Mouse (Mus musculus): Measurements from ENCODE around the gene Usp6nl. TPM values are rescaled to one million over a fixed set of nuclear protein-coding genes. Genes with fewer than 3 reads are reported as not detected.

Gene Usp6nl
- polyA plus RNA-seq, 1 experiment from 2014 or later = 10.9 TPM

DNA sequence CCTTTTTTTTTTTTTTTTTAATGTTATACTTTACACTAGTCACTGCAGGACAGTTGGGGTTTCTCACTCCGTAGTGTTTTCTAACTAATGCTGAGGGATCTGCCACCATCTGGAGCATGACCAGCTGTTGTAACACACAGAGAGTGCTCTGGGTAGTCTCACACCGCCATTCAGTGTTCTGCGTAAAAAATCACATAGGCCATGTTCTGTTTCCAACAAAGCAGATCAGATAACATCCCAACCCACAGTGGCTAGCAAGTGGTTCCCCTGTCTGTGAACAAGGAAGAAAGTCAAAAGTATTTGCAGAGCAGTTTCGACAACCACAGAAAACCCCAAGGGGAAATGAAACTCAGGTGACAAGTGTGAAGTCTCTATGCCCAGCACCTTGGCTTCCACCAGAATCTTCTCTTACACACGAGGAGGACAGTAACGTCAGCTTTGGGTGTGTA, 13.1 kb upstream of the Usp6nl start:
- Histone ChIP-seq H3K4me3 (no peak overlapping the region), H3K4me1 (no peaks in the 10 kb centered on the region), H3K36me3 (no peaks in the 10 kb centered on the region), H3K9ac (no peak overlapping the region), H3K27ac (no peak overlapping the region), H3K4me2 (no peak overlapping the region), H3K27me3 (no peaks in the 10 kb centered on the region), H3K9me3 (no peaks in the 10 kb centered on the region)
- 57% methylated on average over 6 of the region's 6 CpGs for WGBS
- no peak for ATAC-seq (ENCODE audit: insufficient number of reproducible peaks, insufficient read depth, low FRiP score, low TSS enrichment, low read depth)

DNA sequence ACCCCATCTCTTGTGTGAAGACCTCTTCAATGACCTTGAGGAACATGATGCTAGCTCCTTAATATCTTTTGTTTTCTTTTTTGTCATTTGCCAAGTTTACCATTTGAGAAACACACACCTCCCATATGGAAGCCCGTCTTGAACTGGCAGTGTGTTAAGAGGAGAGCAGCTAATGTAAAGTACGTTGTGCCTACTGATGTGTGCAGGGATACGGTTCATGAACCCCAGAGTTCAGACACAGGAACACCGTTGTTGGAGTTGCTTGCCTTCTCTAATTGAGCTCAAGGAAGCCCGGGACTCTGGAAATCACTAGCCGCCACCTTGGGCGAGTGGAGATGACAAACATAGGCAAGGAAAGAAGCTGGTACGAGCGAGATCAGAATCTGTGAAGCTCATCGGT, 9.7 kb upstream of the Usp6nl start:
- Histone ChIP-seq H3K4me3 (no peak overlapping the region), H3K27me3 (no peaks in the 10 kb centered on the region), H3K9ac (no peak overlapping the region), H3K36me3 (no peaks in the 10 kb centered on the region), H3K4me1 (no peaks in the 10 kb centered on the region), H3K27ac (no peak overlapping the region), H3K9me3 (no peaks in the 10 kb centered on the region), H3K4me2 (no peak overlapping the region)
- ATAC-seq (ENCODE audit: insufficient number of reproducible peaks, insufficient read depth, low FRiP score, low TSS enrichment, low read depth) = no peak
- 88% methylated on average over 10 of the region's 10 CpGs for whole genome bisulfite sequencing

DNA sequence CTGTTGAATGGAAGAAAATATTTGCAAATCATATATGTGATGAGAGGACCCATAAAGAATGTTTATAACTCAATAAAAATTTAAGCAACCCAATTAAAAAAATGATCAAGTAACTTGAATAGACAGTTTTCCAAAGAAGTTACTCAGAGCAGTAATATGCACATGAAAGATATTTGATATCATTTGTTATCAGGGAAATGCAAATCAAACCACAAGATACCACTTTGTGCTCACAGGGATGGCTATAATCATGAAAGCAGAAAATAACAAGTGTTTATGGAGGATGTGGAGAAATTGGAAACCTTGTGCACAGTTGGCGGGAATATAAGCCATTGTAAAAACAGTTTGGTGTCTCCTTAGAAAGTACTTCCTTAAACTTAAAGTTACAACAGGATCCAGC, 8.7 kb upstream of the Usp6nl start:
- WGBS = 81% methylated on average over 1 of the region's 1 CpGs
- Histone ChIP-seq H3K27ac (no peak overlapping the region), H3K9me3 (no peaks in the 10 kb centered on the region), H3K9ac (no peak overlapping the region), H3K4me2 (no peak overlapping the region), H3K4me1 (no peaks in the 10 kb centered on the region), H3K27me3 (no peaks in the 10 kb centered on the region), H3K36me3 (no peaks in the 10 kb centered on the region), H3K4me3 (no peak overlapping the region)
- no peak for ATAC-seq (ENCODE audit: insufficient number of reproducible peaks, insufficient read depth, low FRiP score, low TSS enrichment, low read depth)

DNA sequence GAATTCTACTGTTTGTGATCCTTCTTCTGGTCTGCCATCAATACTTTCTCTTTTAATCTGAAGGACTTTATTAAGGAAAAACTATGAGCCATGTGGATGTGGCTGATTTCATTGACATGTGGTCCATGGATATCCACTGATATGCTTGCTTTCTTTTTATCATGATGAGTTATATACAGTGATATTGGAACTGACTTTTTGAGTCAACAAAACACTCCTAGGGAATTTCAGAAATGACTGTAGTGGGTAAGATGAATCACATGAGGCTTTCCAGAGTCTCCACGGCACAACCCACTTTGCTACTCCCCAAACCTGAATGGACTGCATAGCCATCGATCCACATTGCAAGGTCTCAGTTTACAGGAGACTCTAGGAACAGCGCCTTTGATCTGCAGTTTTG, 2.3 kb upstream of the Usp6nl start:
- Histone ChIP-seq H3K4me1 (peaks cover 21% of the 10 kb centered on the region), H3K27me3 (no peaks in the 10 kb centered on the region), H3K36me3 (no peaks in the 10 kb centered on the region), H3K9me3 (no peaks in the 10 kb centered on the region), H3K9ac (no peak overlapping the region), H3K4me2 (no peak overlapping the region), H3K4me3 (no peak overlapping the region), H3K27ac (no peak overlapping the region)
- 45% methylated on average over 3 of the region's 3 CpGs for WGBS
- no peak for ATAC-seq (ENCODE audit: insufficient number of reproducible peaks, insufficient read depth, low FRiP score, low TSS enrichment, low read depth)

DNA sequence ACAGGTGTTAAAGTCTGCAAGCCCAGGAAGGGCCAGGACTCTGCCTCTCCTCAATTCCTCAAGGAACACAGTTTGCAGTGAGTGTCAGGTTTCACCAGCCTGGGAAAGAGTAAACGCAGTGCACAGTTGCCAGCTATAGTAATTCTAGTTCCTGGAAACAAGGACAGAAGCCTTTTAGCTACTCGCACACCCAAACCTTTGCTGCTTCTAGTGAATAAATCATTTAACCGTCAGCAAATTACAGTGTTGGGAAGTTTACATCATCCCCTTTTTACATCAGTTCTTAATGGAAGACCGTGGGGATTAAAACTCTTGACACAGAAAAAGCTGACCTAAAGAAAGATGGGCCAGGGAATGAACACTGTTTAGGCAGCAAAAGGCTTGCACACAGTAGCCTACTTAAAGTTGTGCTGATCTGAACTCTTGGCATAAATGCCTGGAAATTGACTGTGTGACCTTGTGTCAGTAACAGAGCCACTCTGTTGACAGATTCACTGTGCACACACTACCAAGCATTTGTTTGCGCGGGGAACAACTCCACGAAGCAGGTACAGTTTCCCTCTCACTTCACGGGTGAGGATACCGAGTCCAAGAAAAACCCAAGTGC, 595 bp upstream of the Usp6nl start:
- no peaks in the 10 kb centered on the region for H3K36me3 ChIP-seq
- peak overlapping the region; percentile 99 for H3K27ac ChIP-seq
- WGBS = 3% methylated on average over 9 of the region's 9 CpGs
- peak overlapping the region; percentile 96 for H3K9ac ChIP-seq
- H3K4me1 ChIP-seq = peaks cover 21% of the 10 kb centered on the region
- H3K4me3 ChIP-seq = peak overlapping the region; percentile 89
- no peaks in the 10 kb centered on the region for H3K9me3 ChIP-seq
- no peaks in the 10 kb centered on the region for H3K27me3 ChIP-seq
- ATAC-seq (ENCODE audit: insufficient number of reproducible peaks, insufficient read depth, low FRiP score, low TSS enrichment, low read depth) = no peak; the same call in none of the 2 replicates
- peak overlapping the region; percentile 68 for H3K4me2 ChIP-seq

DNA sequence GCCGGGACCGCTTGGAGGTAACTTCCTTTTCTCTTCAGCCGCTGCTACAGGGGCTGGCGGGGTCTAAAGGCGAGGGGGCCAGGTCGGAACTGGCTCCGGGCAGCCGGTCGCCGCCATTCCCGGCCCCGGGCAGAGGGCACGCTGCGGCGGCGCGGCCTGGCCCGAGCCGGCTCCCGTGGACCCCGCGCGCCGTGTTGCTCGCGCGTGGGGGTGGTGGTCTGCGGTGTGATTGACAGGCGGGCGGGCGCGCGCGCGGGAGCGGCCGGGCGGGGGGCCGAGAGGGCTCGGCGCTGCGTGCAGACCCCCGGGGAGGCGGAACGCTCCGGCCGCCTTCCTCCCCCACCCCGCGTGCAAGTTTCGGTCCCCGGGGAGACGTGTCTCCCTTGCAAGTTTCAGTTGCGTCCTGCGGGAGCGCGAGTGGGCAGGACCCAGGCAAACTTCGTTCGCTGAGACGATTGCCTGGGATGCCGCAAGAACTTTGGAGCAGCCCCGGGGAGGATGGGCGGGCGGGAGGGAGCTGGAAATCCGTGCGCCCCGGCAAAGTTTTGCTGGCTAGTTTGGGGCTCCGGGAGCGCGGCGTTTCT, 563 bp downstream of the Usp6nl start:
- peak overlapping the region; percentile 68 for H3K4me2 ChIP-seq

DNA sequence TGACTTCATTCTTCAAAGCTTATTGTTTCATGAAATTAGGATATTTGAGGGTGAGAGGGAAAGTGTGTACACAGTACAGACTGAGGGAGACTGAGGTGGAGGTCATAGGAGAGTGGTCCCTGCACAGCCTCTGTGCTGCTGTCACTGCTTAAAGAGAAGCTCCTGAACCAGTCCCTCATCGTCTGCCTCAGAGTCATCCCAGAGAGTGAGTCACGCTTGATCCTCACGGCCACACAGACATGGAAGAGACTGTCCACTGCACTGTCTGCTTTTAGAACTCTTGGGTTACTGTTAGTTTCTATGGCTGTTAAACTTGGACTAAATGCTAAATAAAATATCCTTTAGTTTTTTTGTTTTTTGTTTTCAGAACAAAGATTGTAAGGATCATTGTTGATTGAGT, 3.2 kb downstream of the Usp6nl start:
- WGBS = 60% methylated on average over 3 of the region's 3 CpGs
- Histone ChIP-seq H3K4me1 (peaks cover 21% of the 10 kb centered on the region), H3K4me2 (no peak overlapping the region), H3K9me3 (no peaks in the 10 kb centered on the region), H3K27me3 (no peaks in the 10 kb centered on the region), H3K27ac (no peak overlapping the region), H3K4me3 (no peak overlapping the region), H3K9ac (no peak overlapping the region), H3K36me3 (no peaks in the 10 kb centered on the region)
- no peak for ATAC-seq (ENCODE audit: insufficient number of reproducible peaks, insufficient read depth, low FRiP score, low TSS enrichment, low read depth)

More for the DNA sequence above, 563 bp downstream of the Usp6nl start:
- peak overlapping the region; percentile 89 for H3K4me3 ChIP-seq
- H3K9me3 ChIP-seq = no peaks in the 10 kb centered on the region
- no peaks in the 10 kb centered on the region for H3K36me3 ChIP-seq
- no peaks in the 10 kb centered on the region for H3K27me3 ChIP-seq
- ATAC-seq (ENCODE audit: insufficient number of reproducible peaks, insufficient read depth, low FRiP score, low TSS enrichment, low read depth) = peak; percentile 73
- under 1% methylated on average over 65 of the region's 70 CpGs for WGBS
- H3K9ac ChIP-seq = peak overlapping the region; percentile 96
- peaks cover 21% of the 10 kb centered on the region for H3K4me1 ChIP-seq
- peak overlapping the region; percentile 99 for H3K27ac ChIP-seq

DNA sequence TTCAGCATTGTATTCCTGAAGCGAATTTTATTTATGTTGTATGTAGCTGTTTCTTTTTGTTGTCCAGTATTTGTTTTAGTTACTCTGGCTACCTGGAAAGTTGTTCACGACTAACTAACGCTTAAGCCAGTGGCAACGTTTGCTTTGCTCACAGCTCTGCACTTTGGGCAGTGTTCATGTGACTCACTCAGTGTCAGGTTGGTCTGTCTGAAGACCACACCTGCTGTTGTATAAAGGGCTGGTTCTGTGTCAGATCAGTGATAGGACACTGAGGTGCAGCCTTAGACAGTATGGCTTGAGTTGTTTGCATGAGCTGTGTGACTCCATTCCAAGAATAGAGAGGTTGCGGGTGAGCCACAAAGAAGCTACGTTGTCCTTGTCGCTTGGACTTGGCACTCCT, 6.5 kb downstream of the Usp6nl start:
- H3K27me3 ChIP-seq = no peaks in the 10 kb centered on the region
- no peak overlapping the region for H3K27ac ChIP-seq
- peaks cover 16% of the 10 kb centered on the region for H3K4me1 ChIP-seq
- H3K4me2 ChIP-seq = no peak overlapping the region
- H3K9ac ChIP-seq = no peak overlapping the region
- H3K4me3 ChIP-seq = no peak overlapping the region
- H3K36me3 ChIP-seq = no peaks in the 10 kb centered on the region
- 82% methylated on average over 7 of the region's 7 CpGs for WGBS
- H3K9me3 ChIP-seq = no peaks in the 10 kb centered on the region
- ATAC-seq (ENCODE audit: insufficient number of reproducible peaks, insufficient read depth, low FRiP score, low TSS enrichment, low read depth) = no peak

DNA sequence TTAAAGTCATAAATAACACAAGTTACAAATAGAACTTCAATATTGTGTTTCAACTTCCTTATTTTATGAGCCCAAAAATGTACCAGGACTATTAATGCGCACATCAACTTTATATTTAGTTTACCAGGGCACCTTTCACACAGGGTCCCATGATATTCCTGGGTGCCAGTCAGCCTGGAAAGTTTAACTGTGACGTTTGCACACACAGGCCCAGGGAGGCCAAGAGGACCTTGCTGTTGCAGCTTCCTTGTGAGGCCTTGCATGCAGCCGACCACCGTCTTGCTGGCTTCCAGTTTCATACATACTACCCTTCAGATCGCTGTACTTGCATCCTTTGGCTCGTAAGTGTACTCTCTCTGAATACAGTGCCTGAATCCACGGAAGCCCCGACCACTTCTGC, 8.3 kb downstream of the Usp6nl start:
- Histone ChIP-seq H3K36me3 (no peaks in the 10 kb centered on the region), H3K27me3 (no peaks in the 10 kb centered on the region), H3K9ac (no peak overlapping the region), H3K4me3 (no peak overlapping the region), H3K9me3 (no peaks in the 10 kb centered on the region), H3K4me1 (peaks cover 14% of the 10 kb centered on the region; the same call in 1 of the 2 replicates), H3K4me2 (no peak overlapping the region), H3K27ac (no peak overlapping the region)
- ATAC-seq (ENCODE audit: insufficient number of reproducible peaks, insufficient read depth, low FRiP score, low TSS enrichment, low read depth) = no peak
- WGBS = 86% methylated on average over 8 of the region's 8 CpGs

DNA sequence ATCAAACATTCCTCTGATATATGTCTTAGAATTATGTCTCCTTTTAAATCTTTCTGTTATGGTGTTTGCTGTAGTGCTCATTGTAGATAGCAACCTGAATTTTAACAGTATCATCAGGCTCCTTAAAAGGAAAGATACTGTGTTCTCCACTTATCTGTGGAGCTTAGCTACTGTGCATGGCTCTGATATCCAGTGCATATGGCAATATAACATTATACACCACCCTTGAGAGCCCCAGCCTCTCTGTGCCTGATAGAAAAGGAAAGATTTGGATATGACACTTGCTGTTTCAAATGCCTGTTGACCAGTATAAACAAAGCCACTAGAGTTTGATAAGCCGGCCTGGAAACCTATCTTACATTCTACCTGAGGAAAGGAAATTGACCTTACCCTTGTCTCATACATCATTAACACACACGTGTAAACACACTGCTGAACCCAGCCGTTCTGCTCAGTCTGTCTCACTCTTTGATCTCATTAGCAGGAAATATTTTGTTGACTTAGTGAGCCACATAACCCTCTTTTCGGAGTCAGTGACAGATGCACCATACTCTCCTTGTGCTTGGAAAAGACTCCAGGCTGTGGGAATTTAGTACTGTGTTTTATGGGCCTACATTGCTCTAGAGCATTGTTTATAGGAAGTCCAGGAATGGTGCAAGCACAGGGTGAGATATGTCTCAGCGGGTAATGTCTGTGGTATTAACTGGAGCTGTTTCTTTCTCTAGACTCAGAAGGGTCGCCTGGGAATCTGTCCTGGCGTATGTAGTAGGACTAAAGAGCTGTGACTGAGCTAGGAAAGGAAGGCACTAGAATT, 9.1 kb downstream of the Usp6nl start:
- H3K27ac ChIP-seq = peak overlapping the region; percentile 28; the same call in 1 of the 2 replicates
- no peak overlapping the region for H3K4me2 ChIP-seq
- H3K9ac ChIP-seq = no peak overlapping the region
- no peaks in the 10 kb centered on the region; the same call in 1 of the 2 replicates for H3K36me3 ChIP-seq
- WGBS = 79% methylated on average over 7 of the region's 7 CpGs
- ATAC-seq (ENCODE audit: insufficient number of reproducible peaks, insufficient read depth, low FRiP score, low TSS enrichment, low read depth) = no peak
- peaks cover 14% of the 10 kb centered on the region; the same call in 1 of the 2 replicates for H3K4me1 ChIP-seq
- no peaks in the 10 kb centered on the region for H3K27me3 ChIP-seq
- H3K9me3 ChIP-seq = no peaks in the 10 kb centered on the region
- H3K4me3 ChIP-seq = no peak overlapping the region

DNA sequence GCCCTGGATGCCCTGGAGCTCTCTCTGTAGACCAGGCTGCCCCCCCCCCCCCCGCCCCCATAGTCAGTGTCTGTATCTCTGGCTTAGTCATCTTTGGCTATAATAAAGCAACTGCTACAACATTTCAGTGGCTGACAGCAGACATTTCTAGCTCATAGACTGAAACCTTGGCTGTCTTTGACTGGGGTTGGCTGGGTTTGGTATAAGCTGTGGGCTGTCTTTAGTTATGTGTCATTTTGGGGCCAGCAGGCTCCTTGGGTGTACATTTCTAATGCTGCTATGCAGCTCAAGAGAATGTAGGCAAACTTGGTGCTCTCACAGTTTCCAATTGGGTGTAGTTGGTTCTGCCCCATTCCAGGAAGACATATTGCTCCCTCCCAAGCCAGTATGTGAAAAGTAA, 11.1 kb downstream of the Usp6nl start:
- no peak overlapping the region for H3K4me3 ChIP-seq
- no peaks in the 10 kb centered on the region for H3K9me3 ChIP-seq
- ATAC-seq (ENCODE audit: insufficient number of reproducible peaks, insufficient read depth, low FRiP score, low TSS enrichment, low read depth) = no peak
- H3K27ac ChIP-seq = no peak overlapping the region
- peaks cover 22% of the 10 kb centered on the region for H3K4me1 ChIP-seq
- WGBS = 60% methylated on average over 1 of the region's 1 CpGs
- no peaks in the 10 kb centered on the region for H3K27me3 ChIP-seq
- no peak overlapping the region for H3K4me2 ChIP-seq
- H3K36me3 ChIP-seq = no peaks in the 10 kb centered on the region; the same call in 1 of the 2 replicates
- H3K9ac ChIP-seq = no peak overlapping the region

DNA sequence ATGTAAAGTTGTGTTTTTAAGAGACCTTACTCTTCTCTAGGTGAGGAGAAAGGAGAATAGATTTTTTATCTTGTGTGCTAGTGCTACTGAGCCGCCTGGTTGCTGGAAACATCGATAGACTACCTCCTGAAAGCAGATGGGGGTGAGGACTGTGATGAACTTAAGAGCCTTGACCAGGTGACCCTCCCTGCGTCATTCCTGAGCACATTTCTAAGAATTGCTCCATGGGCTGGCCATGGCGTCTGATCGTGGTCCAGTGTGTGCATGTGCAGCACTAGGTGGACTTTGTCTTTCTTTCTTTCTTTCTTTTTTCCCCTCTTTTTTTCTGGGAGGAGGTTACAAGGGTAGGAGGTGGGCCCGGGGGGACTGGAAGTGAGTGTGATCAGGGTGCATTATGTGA, 11.5 kb downstream of the Usp6nl start:
- Histone ChIP-seq H3K4me1 (peaks cover 23% of the 10 kb centered on the region), H3K4me2 (no peak overlapping the region), H3K9ac (no peak overlapping the region), H3K9me3 (no peaks in the 10 kb centered on the region), H3K4me3 (no peak overlapping the region), H3K27me3 (no peaks in the 10 kb centered on the region), H3K27ac (no peak overlapping the region), H3K36me3 (no peaks in the 10 kb centered on the region; the same call in 1 of the 2 replicates)
- WGBS = 87% methylated on average over 6 of the region's 6 CpGs
- ATAC-seq (ENCODE audit: insufficient number of reproducible peaks, insufficient read depth, low FRiP score, low TSS enrichment, low read depth) = no peak

Measured in embryonic facial prominence, embryonic 13.5 days (tissue).